Mouse (Mus musculus): Measurements from ENCODE around the gene Gas2l1.
A peak's percentile ranks its signal among the peaks of the same experiment; 100 is the strongest.

Gene Gas2l1

GRCm38 (mm10) chr11:5064282-5065055 is 658 bp downstream of the Gas2l1 start:
- DNase-seq (ENCODE audit: low read depth): no peak

- DNase-seq (ENCODE audit: low read depth): no peak
Observed at GRCm38 (mm10) chr11:5063561-5064281, 1.4 kb downstream of the Gas2l1 start.

- DNase-seq (ENCODE audit: low read depth): no peak
Observed at GRCm38 (mm10) chr11:5062860-5063505, 2.1 kb downstream of the Gas2l1 start.

- no peak for DNase-seq (ENCODE audit: low read depth)
Observed at GRCm38 (mm10) chr11:5062326-5062725, 2.8 kb downstream of the Gas2l1 start.

- DNase-seq (ENCODE audit: low read depth): peak; percentile 81
Observed at GRCm38 (mm10) chr11:5061413-5062139, 3.6 kb downstream of the Gas2l1 start.

GRCm38 (mm10) chr11:5060756-5061412 is 4.2 kb downstream of the Gas2l1 start:
- DNase-seq (ENCODE audit: low read depth): no peak

- peak; percentile 44 for DNase-seq (ENCODE audit: low read depth)
Observed at GRCm38 (mm10) chr11:5059704-5060156, 5.4 kb downstream of the Gas2l1 start.

GRCm38 (mm10) chr11:5059230-5059629 is 5.9 kb downstream of the Gas2l1 start:
- no peak for DNase-seq (ENCODE audit: low read depth)

GRCm38 (mm10) chr11:5058783-5059182 is 6.3 kb downstream of the Gas2l1 start:
- DNase-seq (ENCODE audit: low read depth): no peak

GRCm38 (mm10) chr11:5057856-5058641 is 7.1 kb downstream of the Gas2l1 start, which contains the start of gene Rasl10a:
Gene Rasl10a, plus strand, starts transcription at chr11:5058128.
- DNase-seq (ENCODE audit: low read depth): no peak

- DNase-seq (ENCODE audit: low read depth): no peak
Observed at GRCm38 (mm10) chr11:5057541-5057855, 7.6 kb downstream of the Gas2l1 start.

- no peak for DNase-seq (ENCODE audit: low read depth)
Observed at GRCm38 (mm10) chr11:5057064-5057463, 8.1 kb downstream of the Gas2l1 start.

- no peak for DNase-seq (ENCODE audit: low read depth)
Observed at GRCm38 (mm10) chr11:5055945-5056938, 8.9 kb downstream of the Gas2l1 start.

- DNase-seq (ENCODE audit: low read depth): no peak
Observed at GRCm38 (mm10) chr11:5054874-5055273, 10.3 kb downstream of the Gas2l1 start.

GRCm38 (mm10) chr11:5054151-5054550 is 11.0 kb downstream of the Gas2l1 start:
- no peak for DNase-seq (ENCODE audit: low read depth)

GRCm38 (mm10) chr11:5052200-5052854 is 12.8 kb downstream of the Gas2l1 start:
- DNase-seq (ENCODE audit: low read depth): no peak

GRCm38 (mm10) chr11:5051629-5052028 is 13.5 kb downstream of the Gas2l1 start:
- DNase-seq (ENCODE audit: low read depth): no peak

- no peak for DNase-seq (ENCODE audit: low read depth)
Observed at GRCm38 (mm10) chr11:5046321-5046926, 18.7 kb downstream of the Gas2l1 start.

All from c-Kit-positive CD71-positive TER-119-negative erythroid progenitor cells, embryonic 14.5 days (primary cell).